Mouse (Mus musculus): ENCODE measurements at regions not wholly inside any gene's neighbourhood (a gene's known extent, or its start where the extent isn't known, plus 50 kb on each side); places are given as distances from the start of the nearest gene placed in this dataset.

DNA sequence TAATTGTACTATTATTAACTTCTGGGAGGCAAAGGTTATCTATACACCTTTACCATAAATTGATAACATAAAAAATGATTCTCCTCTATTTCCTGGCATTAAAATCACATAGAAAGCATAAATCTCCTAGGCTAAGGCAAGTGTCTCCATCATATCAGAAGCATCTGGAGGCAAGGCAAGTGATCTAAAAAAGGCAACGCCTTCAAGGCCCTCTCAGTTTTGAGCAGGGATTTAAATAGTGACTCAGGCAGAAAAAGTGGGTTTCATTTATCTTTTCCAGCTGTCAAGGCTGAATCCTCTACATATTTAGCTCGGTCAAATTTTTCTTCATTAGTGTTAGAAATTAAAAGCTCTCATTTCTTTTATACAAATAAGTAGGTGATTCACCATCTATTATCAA is 430.0 kb upstream of the Gpc5 start:
- TF ChIP-seq CTCF (IDR thresholded peaks at IDR 0.05; ENCODE audit: borderline replicate concordance, control insufficient read depth, extremely low read depth, insufficient read depth, low read length, poor library complexity) = no peak
- TF ChIP-seq POLR2A (IDR thresholded peaks at IDR 0.05; ENCODE audit: control insufficient read depth, extremely low read depth, insufficient read depth, low read length, poor library complexity) = no peak
